Mouse (Mus musculus): ENCODE data around the gene Cbfa2t3. TPM values are rescaled to one million over a fixed set of nuclear protein-coding genes. Genes with fewer than 3 reads are reported as not detected.

Cbfa2t3 gene
- polyA plus RNA-seq, 1 experiment from 2014 or later = 1.8 TPM

DNA sequence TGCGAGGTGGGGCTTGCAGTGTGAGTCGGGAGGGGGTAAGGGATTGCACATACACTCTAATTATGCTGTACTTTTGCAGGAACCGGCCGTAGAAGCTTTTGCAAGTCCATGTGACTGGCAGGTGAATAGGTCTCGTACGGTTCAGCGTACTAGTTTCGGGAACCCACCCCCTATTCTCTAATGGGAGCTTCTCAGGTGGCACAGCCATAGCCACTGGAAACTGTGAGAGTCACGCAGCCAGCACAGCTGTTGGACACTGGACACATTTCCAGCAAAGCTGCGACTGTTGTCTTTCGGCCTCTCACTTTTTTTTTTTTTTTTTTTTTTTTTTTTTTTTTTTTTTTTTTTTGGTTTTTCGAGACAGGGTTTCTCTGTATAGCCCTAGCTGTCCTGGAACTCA lies 92.1 kb downstream of the Cbfa2t3 start:
- DNase-seq (ENCODE audit: low spot score) (no peak), ATAC-seq (ENCODE audit: low FRiP score, low TSS enrichment) (no peak)
- WGBS = 89% methylated on average over 11 of the region's 12 CpGs
- Histone ChIP-seq H3K4me2 (replicated peaks; ENCODE audit: low read depth) (no peak overlapping the region), H3K9ac (ENCODE audit: low read length) (no peak overlapping the region), H3K27ac (replicated peaks) (no peak overlapping the region), H3K36me3 (ENCODE audit: control insufficient read depth, insufficient read depth, low read length) (no peaks in the 10 kb centered on the region), H3K9me3 (ENCODE audit: control insufficient read depth, low read length) (no peaks in the 10 kb centered on the region), H3K4me3 (ENCODE audit: low read depth, low read length) (no peak overlapping the region), H3K27me3 (ENCODE audit: control insufficient read depth, insufficient read depth, low read length) (no peaks in the 10 kb centered on the region), H3K4me1 (replicated peaks; ENCODE audit: control insufficient read depth, insufficient read depth) (no peaks in the 10 kb centered on the region)
- no peak for TF ChIP-seq EP300 (optimal IDR thresholded peaks at IDR 0.05)
- TF ChIP-seq CTCF (IDR thresholded peaks at IDR 0.05; ENCODE audit: low read depth) = no peak

DNA sequence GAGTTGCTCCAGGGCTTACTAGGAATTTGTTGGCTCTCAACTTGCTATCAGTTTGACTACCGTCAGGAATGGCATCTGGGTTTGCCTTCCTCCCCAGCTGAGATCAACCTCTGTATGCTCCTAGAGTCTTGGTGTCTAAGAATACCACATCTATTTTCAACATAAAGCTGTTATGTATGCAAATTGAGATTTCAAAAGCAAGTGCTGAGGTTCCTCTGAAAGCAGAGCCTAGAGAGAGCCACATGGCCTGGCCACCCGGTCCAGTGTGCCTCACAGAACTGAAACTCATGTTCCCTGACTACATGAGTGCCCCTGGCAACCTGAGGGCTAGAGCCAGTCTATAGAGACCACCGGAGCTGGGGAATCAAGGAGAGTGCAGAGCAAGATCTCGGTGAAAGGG lies 93.5 kb downstream of the Cbfa2t3 start:
- Histone ChIP-seq H3K9me3 (ENCODE audit: control insufficient read depth, low read length) (no peaks in the 10 kb centered on the region), H3K4me1 (replicated peaks; ENCODE audit: control insufficient read depth, insufficient read depth) (no peaks in the 10 kb centered on the region), H3K36me3 (ENCODE audit: control insufficient read depth, insufficient read depth, low read length) (no peaks in the 10 kb centered on the region), H3K4me3 (ENCODE audit: low read depth, low read length) (no peak overlapping the region), H3K27me3 (ENCODE audit: control insufficient read depth, insufficient read depth, low read length) (no peaks in the 10 kb centered on the region), H3K27ac (replicated peaks) (no peak overlapping the region), H3K9ac (ENCODE audit: low read length) (no peak overlapping the region), H3K4me2 (replicated peaks; ENCODE audit: low read depth) (no peak overlapping the region)
- ATAC-seq (ENCODE audit: low FRiP score, low TSS enrichment) = no peak
- DNase-seq (ENCODE audit: low spot score) = no peak
- 76% methylated on average over 4 of the region's 4 CpGs for WGBS
- TF ChIP-seq EP300 (optimal IDR thresholded peaks at IDR 0.05) (no peak), CTCF (IDR thresholded peaks at IDR 0.05; ENCODE audit: low read depth) (no peak)

DNA sequence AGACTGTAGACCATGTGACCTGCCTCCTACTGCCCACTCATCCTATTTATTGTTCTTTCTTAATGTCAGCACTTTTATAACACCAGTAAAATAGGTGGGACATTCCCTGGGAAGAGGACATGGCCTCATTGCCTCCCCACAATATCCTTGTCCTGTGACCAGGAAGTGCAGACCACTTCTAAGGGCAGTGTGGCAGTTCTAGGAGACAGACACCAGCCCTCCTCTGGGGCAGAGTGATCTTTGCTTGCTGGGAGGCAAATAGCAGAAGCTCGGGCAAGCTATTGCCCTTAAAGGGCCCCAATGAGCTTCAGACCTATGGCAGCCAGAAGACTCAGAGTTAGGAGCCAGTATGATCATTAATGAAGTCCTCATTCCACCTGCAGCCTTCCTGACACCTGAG lies 94.3 kb downstream of the Cbfa2t3 start:
- DNase-seq (ENCODE audit: low spot score) (no peak), ATAC-seq (ENCODE audit: low FRiP score, low TSS enrichment) (no peak)
- WGBS = 68% methylated on average over 1 of the region's 1 CpGs
- no peak overlapping the region for H3K4me2 ChIP-seq (replicated peaks; ENCODE audit: low read depth)
- H3K27me3 ChIP-seq (ENCODE audit: control insufficient read depth, insufficient read depth, low read length) = no peaks in the 10 kb centered on the region
- no peak overlapping the region for H3K9ac ChIP-seq (ENCODE audit: low read length)
- H3K4me3 ChIP-seq (ENCODE audit: low read depth, low read length) = no peak overlapping the region
- TF ChIP-seq EP300 (optimal IDR thresholded peaks at IDR 0.05) = no peak
- TF ChIP-seq CTCF (IDR thresholded peaks at IDR 0.05; ENCODE audit: low read depth) = no peak
- H3K27ac ChIP-seq (replicated peaks) = no peak overlapping the region
- H3K36me3 ChIP-seq (ENCODE audit: control insufficient read depth, insufficient read depth, low read length) = no peaks in the 10 kb centered on the region
- H3K9me3 ChIP-seq (ENCODE audit: control insufficient read depth, low read length) = no peaks in the 10 kb centered on the region
- no peaks in the 10 kb centered on the region for H3K4me1 ChIP-seq (replicated peaks; ENCODE audit: control insufficient read depth, insufficient read depth)

DNA sequence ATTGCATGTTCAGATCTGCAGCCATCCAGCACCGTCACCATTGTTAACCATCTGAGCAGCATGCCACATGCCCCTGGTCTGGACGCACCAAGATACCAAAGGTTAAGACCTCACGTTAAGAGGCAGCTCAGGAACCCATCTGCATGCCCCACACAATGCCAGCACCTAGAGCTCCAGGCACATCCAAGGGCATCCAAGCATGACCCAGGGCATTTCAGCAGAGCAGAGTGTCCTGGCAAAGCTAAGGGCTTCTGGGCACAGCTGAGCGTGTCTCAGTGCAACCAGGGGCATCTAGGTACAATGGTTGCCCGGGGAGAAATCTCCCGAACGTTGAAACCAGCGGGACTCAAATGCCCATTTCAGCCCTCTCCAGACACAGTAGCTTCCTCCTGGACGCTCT lies 98.2 kb downstream of the Cbfa2t3 start:
- H3K9me3 ChIP-seq (ENCODE audit: control insufficient read depth, low read length) = no peaks in the 10 kb centered on the region
- H3K4me3 ChIP-seq (ENCODE audit: low read depth, low read length) = no peak overlapping the region
- no peaks in the 10 kb centered on the region for H3K36me3 ChIP-seq (ENCODE audit: control insufficient read depth, insufficient read depth, low read length)
- ATAC-seq (ENCODE audit: low FRiP score, low TSS enrichment) (no peak), DNase-seq (ENCODE audit: low spot score) (no peak)
- no peaks in the 10 kb centered on the region for H3K27me3 ChIP-seq (ENCODE audit: control insufficient read depth, insufficient read depth, low read length)
- H3K27ac ChIP-seq (replicated peaks) = no peak overlapping the region
- H3K9ac ChIP-seq (ENCODE audit: low read length) = no peak overlapping the region
- H3K4me1 ChIP-seq (replicated peaks; ENCODE audit: control insufficient read depth, insufficient read depth) = no peaks in the 10 kb centered on the region
- no peak overlapping the region for H3K4me2 ChIP-seq (replicated peaks; ENCODE audit: low read depth)
- TF ChIP-seq EP300 (optimal IDR thresholded peaks at IDR 0.05) = no peak
- no peak for TF ChIP-seq CTCF (IDR thresholded peaks at IDR 0.05; ENCODE audit: low read depth)
- 90% methylated on average over 9 of the region's 9 CpGs for WGBS

DNA sequence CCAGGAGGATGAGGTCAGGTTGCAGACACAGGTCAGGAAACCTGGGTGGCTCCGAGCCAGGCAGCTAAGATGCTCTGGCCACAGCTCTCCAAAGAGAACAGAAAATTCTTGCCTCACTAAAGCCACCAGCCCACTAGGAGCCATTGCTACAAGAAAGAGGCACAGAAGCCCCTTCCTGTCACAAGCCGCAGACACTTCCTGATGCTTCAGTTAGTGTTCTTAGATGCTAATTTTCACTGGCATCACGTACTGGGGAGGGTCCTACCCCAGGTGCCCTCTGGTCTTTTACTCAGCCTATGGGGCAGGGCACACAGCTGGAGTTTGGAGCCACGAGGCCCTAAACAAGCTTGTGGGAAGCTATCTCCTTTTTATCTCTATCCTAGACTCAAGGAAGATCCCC lies 102.9 kb downstream of the Cbfa2t3 start:
- no peak for TF ChIP-seq EP300 (optimal IDR thresholded peaks at IDR 0.05)
- TF ChIP-seq CTCF (IDR thresholded peaks at IDR 0.05; ENCODE audit: low read depth) = no peak
- DNase-seq (ENCODE audit: low spot score) = no peak
- 66% methylated on average over 4 of the region's 4 CpGs for WGBS
- no peaks in the 10 kb centered on the region for H3K4me1 ChIP-seq (replicated peaks; ENCODE audit: control insufficient read depth, insufficient read depth)
- H3K9me3 ChIP-seq (ENCODE audit: control insufficient read depth, low read length) = no peaks in the 10 kb centered on the region
- no peak overlapping the region for H3K4me2 ChIP-seq (replicated peaks; ENCODE audit: low read depth)
- H3K36me3 ChIP-seq (ENCODE audit: control insufficient read depth, insufficient read depth, low read length) = no peaks in the 10 kb centered on the region
- no peak overlapping the region for H3K9ac ChIP-seq (ENCODE audit: low read length)
- no peak overlapping the region for H3K4me3 ChIP-seq (ENCODE audit: low read depth, low read length)
- no peak overlapping the region for H3K27ac ChIP-seq (replicated peaks)
- no peak for ATAC-seq (ENCODE audit: low FRiP score, low TSS enrichment)
- no peaks in the 10 kb centered on the region for H3K27me3 ChIP-seq (ENCODE audit: control insufficient read depth, insufficient read depth, low read length)

DNA sequence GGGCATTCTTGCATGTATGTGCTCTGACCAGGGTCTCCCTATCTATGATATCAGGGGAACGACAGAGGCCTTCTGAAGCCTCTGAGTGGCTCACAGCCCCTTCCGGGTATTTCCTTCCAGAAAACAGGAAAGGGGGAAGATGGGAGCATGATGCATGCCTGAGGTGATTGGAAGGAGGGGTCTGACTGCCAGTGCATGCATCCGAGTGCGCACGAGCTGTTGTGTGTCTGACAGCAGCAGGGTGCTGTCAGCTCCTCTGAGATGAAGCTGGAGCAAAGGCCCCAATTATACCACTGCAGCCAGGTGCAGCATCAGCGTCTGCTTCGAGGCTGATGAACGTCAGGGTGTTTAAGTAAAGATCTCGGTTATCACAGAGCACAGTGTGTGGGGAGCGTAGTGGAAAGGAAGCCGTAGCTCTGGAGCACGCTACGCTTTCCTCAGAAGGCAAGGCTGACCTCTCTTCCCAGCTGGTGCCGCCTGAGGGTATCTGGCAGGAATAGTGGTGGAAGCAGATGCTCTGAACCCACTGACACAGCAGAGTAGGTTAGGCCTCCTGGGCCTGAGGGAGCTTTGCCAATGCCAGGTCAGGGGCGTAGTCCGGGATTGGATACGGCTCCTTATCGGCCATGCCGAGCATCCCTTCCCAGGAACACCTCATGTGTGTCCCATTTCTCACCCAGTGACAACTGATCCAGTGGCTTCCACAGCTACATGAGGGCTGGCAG lies 105.0 kb downstream of the Cbfa2t3 start:
- Histone ChIP-seq H3K9me3 (ENCODE audit: control insufficient read depth, low read length) (no peaks in the 10 kb centered on the region), H3K4me2 (replicated peaks; ENCODE audit: low read depth) (no peak overlapping the region), H3K9ac (ENCODE audit: low read length) (no peak overlapping the region), H3K27me3 (ENCODE audit: control insufficient read depth, insufficient read depth, low read length) (no peaks in the 10 kb centered on the region), H3K4me1 (replicated peaks; ENCODE audit: control insufficient read depth, insufficient read depth) (no peaks in the 10 kb centered on the region), H3K27ac (replicated peaks) (no peak overlapping the region), H3K4me3 (ENCODE audit: low read depth, low read length) (no peak overlapping the region), H3K36me3 (ENCODE audit: control insufficient read depth, insufficient read depth, low read length) (no peaks in the 10 kb centered on the region)
- ATAC-seq (ENCODE audit: low FRiP score, low TSS enrichment) = no peak
- no peak for TF ChIP-seq EP300 (optimal IDR thresholded peaks at IDR 0.05)
- TF ChIP-seq CTCF (IDR thresholded peaks at IDR 0.05; ENCODE audit: low read depth) = no peak
- DNase-seq (ENCODE audit: low spot score) = no peak
- 83% methylated on average over 19 of the region's 19 CpGs for WGBS

Measured in stomach, postnatal 0 days (tissue).